Mouse (Mus musculus): Measurements from ENCODE around the gene Vps37b.

DNA sequence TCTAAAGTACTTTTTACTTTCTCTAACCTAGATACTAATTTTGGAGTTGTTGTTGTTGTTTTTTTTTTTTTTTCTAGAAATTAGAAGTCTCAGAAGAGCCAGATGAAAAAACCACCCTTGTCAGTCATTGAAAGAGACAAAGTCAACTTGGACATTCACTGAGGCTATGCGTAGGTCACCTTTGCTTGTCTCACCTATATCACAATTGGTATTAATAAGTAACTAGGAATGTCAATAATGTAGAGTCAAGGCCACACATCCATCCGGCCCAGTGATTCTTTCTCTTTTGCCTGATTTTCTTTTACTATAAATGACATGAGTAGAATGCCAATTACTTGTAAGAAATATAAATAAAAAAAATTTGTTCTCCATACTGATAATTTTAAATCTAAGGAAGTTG is 65.3 kb downstream of the Vps37b start:
- TF ChIP-seq CTCF (IDR thresholded peaks at IDR 0.05; ENCODE audit: borderline replicate concordance, control insufficient read depth, extremely low read depth, insufficient read depth, low read length, poor library complexity) (no peak), POLR2A (IDR thresholded peaks at IDR 0.05; ENCODE audit: control insufficient read depth, extremely low read depth, insufficient read depth, low read length, poor library complexity) (no peak)

Data from thymus, adult 2 months (tissue).